Mouse (Mus musculus) A20 (cell line): ENCODE data around the gene Nos1ap.

Experiments
- DNase-seq: peaks from one replicate; pipeline ENCODE4 v3.0.0-alpha.2; 2011; ENCODE audit warnings: low read depth, low spot score

Nos1ap gene

GRCm38 (mm10) chr1:170502491-170503276 is 87.0 kb downstream of the Nos1ap start:
- no peak for DNase-seq

- DNase-seq, result no peak
Measured at GRCm38 (mm10) chr1:170501970-170502369, 87.7 kb downstream of the Nos1ap start.

- no peak for DNase-seq
Measured at GRCm38 (mm10) chr1:170501556-170501955, 88.1 kb downstream of the Nos1ap start.

GRCm38 (mm10) chr1:170499891-170500290 is 89.8 kb downstream of the Nos1ap start:
- DNase-seq, result no peak

GRCm38 (mm10) chr1:170499466-170499865 is 90.2 kb downstream of the Nos1ap start:
- no peak for DNase-seq

GRCm38 (mm10) chr1:170498645-170499044 is 91.0 kb downstream of the Nos1ap start:
- DNase-seq, result no peak

- no peak for DNase-seq
Measured at GRCm38 (mm10) chr1:170496221-170496620, 93.4 kb downstream of the Nos1ap start.

GRCm38 (mm10) chr1:170495538-170496183 is 94.0 kb downstream of the Nos1ap start:
- no peak for DNase-seq

GRCm38 (mm10) chr1:170492527-170492926 is 97.1 kb downstream of the Nos1ap start:
- DNase-seq, result no peak

GRCm38 (mm10) chr1:170492027-170492426 is 97.6 kb downstream of the Nos1ap start:
- DNase-seq, result no peak

GRCm38 (mm10) chr1:170489936-170490335 is 99.7 kb downstream of the Nos1ap start:
- DNase-seq, result no peak

- DNase-seq, result no peak
Measured at GRCm38 (mm10) chr1:170489450-170489849, 100.2 kb downstream of the Nos1ap start.

- no peak for DNase-seq
Measured at GRCm38 (mm10) chr1:170485119-170485518, 104.5 kb downstream of the Nos1ap start.

GRCm38 (mm10) chr1:170482236-170482905 is 107.3 kb downstream of the Nos1ap start:
- no peak for DNase-seq

- DNase-seq, result no peak
Measured at GRCm38 (mm10) chr1:170481093-170481492, 108.6 kb downstream of the Nos1ap start.

GRCm38 (mm10) chr1:170479458-170479798 is 110.2 kb downstream of the Nos1ap start:
- DNase-seq, result no peak

GRCm38 (mm10) chr1:170478791-170479457 is 110.7 kb downstream of the Nos1ap start:
- no peak for DNase-seq

- no peak for DNase-seq
Measured at GRCm38 (mm10) chr1:170477636-170478600, 111.7 kb downstream of the Nos1ap start.

GRCm38 (mm10) chr1:170473460-170473859 is 116.2 kb downstream of the Nos1ap start:
- no peak for DNase-seq

GRCm38 (mm10) chr1:170472861-170473260 is 116.8 kb downstream of the Nos1ap start:
- no peak for DNase-seq
